Mouse (Mus musculus) liver, embryonic 14.5 days (tissue): ENCODE results near the gene Kirrel3. TPM values are rescaled to one million over a fixed set of nuclear protein-coding genes. Genes with fewer than 3 reads are reported as not detected.

Experiments used
- ATAC-seq: fragments of 200-750 bp; cut with Nextera tagmentation; 2 replicates; pipeline ENCODE4 v1.8.0; 2017; ENCODE audit warnings: moderate number of reproducible peaks, mild to moderate bottlenecking, moderate library complexity; ENCODE audit not compliant: insufficient read depth
- DNase-seq, 3 experiments: peaks; one replicate each; pipeline ENCODE4 v3.0.0-alpha.2; 2012 to 2013; ENCODE audit warnings: low read depth in 3 of 3, low spot score in 3 of 3
- H3K27ac ChIP-seq: fragments of 300-500 bp; sonication (generic); 2 replicates; pipeline ENCODE4 v1.5.1; 2014; ENCODE audit warnings: moderate library complexity, mild to moderate bottlenecking, control low read depth, inconsistent platforms
- H3K27me3 ChIP-seq: fragments of 300-500 bp; sonication (generic); 2 replicates; pipeline ENCODE4 v1.6.1; 2014; ENCODE audit warnings: mild to moderate bottlenecking, low read length, moderate library complexity; ENCODE audit not compliant: control insufficient read depth, insufficient read depth
- H3K36me3 ChIP-seq: fragments of 300-500 bp; sonication (generic); replicated peaks from 2 replicates; pipeline ENCODE4 v1.6.1; 2014; ENCODE audit warnings: low read depth; ENCODE audit not compliant: control insufficient read depth, insufficient read depth
- H3K4me1 ChIP-seq, 2 experiments: fragments of 200-500 bp in 1 of 2; fragments of 300-500 bp in 1 of 2; sonication (generic) in 1 of 2; replicated peaks; 2 replicates each; pipeline ENCODE4 v1.6.1; 2012 to 2014; ENCODE audit warnings: antibody characterized with exemption in 1 of 2, inconsistent platforms in 1 of 2, low read length in 1 of 2; ENCODE audit not compliant: control insufficient read depth in 2 of 2, insufficient read depth in 2 of 2
- H3K4me2 ChIP-seq: fragments of 300-500 bp; sonication (generic); 2 replicates; pipeline ENCODE4 v1.6.1; 2014; ENCODE audit warnings: low read depth, mild to moderate bottlenecking, control low read depth, moderate library complexity
- H3K4me3 ChIP-seq, 2 experiments: fragments of 200-500 bp in 1 of 2; fragments of 300-500 bp in 1 of 2; sonication (generic) in 1 of 2; 2 replicates each; pipeline ENCODE4 v1.5.1; 2012 to 2014; ENCODE audit warnings: low read depth in 2 of 2, low read length in 2 of 2, mild to moderate bottlenecking in 2 of 2, control low read depth in 1 of 2, inconsistent platforms in 1 of 2, moderate library complexity in 1 of 2; ENCODE audit not compliant: insufficient read depth in 1 of 2
- H3K9ac ChIP-seq: fragments of 300-500 bp; sonication (generic); replicated peaks from 2 replicates; pipeline ENCODE4 v1.6.1; 2014; ENCODE audit warnings: mild to moderate bottlenecking, control low read depth, moderate library complexity
- H3K9me3 ChIP-seq: fragments of 300-500 bp; sonication (generic); 2 replicates; pipeline ENCODE4 v1.6.1; 2016; ENCODE audit warnings: low read length, mixed read lengths; ENCODE audit not compliant: control insufficient read depth
- CTCF ChIP-seq: IDR thresholded peaks from 2 replicates; pipeline ENCODE4 v1.5.1; 2016; ENCODE audit warnings: antibody characterized with exemption, low read depth, control low read depth
- EP300 ChIP-seq: IDR thresholded peaks from 2 replicates; pipeline ENCODE4 v1.6.1; 2016; ENCODE audit warnings: antibody characterized with exemption, low read depth
- WGBS: fragments of 180-500 bp; shearing (Covaris S2); extraction: QIAGEN DNeasy Blood & Tissue Kit; methylation state at CpG from one replicate; pipeline ENCODE4 v1.1.7; 2014; ENCODE audit not compliant: insufficient replicate concordance; 5-methylcytosine and 5-hydroxymethylcytosine counted together
- polyA plus RNA-seq, 2 experiments: library from polyadenylated mRNA; depleted of rRNA in 1 of 2; stranded (reverse) in 1 of 2; unstranded in 1 of 2; fragments of >200 nt; fragmentation: Nextera tagmentation in 1 of 2; extraction: Ambion mirVana in 1 of 2; gene quantifications; 2 replicates each; pipeline versions ENCODE4 v1.2.1 to v1.2.3; 2012 to 2014

Kirrel3 gene
- polyA plus RNA-seq, 2 experiments, result 0.08 TPM; not detected in 1

- no peak for TF ChIP-seq CTCF
- TF ChIP-seq EP300, result no peak
- DNase-seq (no peak), ATAC-seq (no peak)
- no peaks in the 10 kb centered on the region for H3K9me3 ChIP-seq
- H3K9ac ChIP-seq, result no peak overlapping the region
- no peak overlapping the region for H3K27ac ChIP-seq
- no peaks in the 10 kb centered on the region for H3K36me3 ChIP-seq
- WGBS, result 44% methylated on average over 1 of the region's 1 CpGs
- H3K4me1 ChIP-seq, result no peaks in the 10 kb centered on the region; a peak in 1 of 4 replicates
- no peaks in the 10 kb centered on the region for H3K27me3 ChIP-seq
- no peak overlapping the region for H3K4me2 ChIP-seq
- no peak overlapping the region for H3K4me3 ChIP-seq
These were observed 104.1 kb downstream of the Kirrel3 start for GRCm38 (mm10) chr9:34589799-34590198.

DNA sequence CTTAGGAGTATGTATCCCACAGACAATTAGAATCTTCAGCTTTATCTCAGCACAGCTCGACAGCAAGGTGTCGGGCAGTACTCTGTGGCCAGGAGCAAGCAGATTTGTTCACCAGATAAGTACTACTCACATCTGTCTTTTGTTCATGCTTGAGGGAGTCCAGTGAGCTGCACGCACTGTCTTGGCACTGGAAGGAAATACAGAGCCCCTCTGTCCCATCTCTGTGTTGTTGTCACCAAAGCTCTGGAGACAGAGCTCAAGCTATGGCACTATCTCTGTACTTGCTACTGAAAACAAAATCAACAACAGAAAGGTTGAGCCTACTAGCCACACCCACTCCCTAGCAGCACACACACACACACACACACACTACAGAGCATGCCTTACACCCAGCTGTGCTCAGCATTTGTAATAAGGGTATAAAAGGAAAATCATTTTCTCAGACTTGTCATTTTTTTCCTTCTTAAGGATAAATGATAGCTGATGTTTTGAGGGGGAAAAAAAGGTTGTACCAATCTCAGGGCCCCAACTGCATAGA, 106.4 kb downstream of the Kirrel3 start:
- WGBS, result 39% methylated on average over 3 of the region's 3 CpGs
- DNase-seq (no peak), ATAC-seq (no peak)
- H3K27me3 ChIP-seq, result no peaks in the 10 kb centered on the region
- H3K27ac ChIP-seq, result no peak overlapping the region
- TF ChIP-seq CTCF (no peak), EP300 (no peak)
- no peak overlapping the region for H3K4me2 ChIP-seq
- H3K4me3 ChIP-seq, result no peak overlapping the region
- H3K9ac ChIP-seq, result no peak overlapping the region
- H3K36me3 ChIP-seq, result no peaks in the 10 kb centered on the region
- no peaks in the 10 kb centered on the region for H3K4me1 ChIP-seq
- H3K9me3 ChIP-seq, result no peaks in the 10 kb centered on the region

- WGBS, result 58% methylated on average over 4 of the region's 4 CpGs
- H3K36me3 ChIP-seq, result no peaks in the 10 kb centered on the region
- H3K9ac ChIP-seq, result no peak overlapping the region
- no peaks in the 10 kb centered on the region for H3K27me3 ChIP-seq
- no peak overlapping the region for H3K4me3 ChIP-seq
- no peak for ATAC-seq
- DNase-seq, result no peak
- H3K4me1 ChIP-seq, result no peaks in the 10 kb centered on the region
- H3K9me3 ChIP-seq, result no peaks in the 10 kb centered on the region
- no peak overlapping the region for H3K27ac ChIP-seq
- TF ChIP-seq CTCF (no peak), EP300 (no peak)
- H3K4me2 ChIP-seq, result no peak overlapping the region
These were observed 108.2 kb downstream of the Kirrel3 start for GRCm38 (mm10) chr9:34593889-34594288.

DNA sequence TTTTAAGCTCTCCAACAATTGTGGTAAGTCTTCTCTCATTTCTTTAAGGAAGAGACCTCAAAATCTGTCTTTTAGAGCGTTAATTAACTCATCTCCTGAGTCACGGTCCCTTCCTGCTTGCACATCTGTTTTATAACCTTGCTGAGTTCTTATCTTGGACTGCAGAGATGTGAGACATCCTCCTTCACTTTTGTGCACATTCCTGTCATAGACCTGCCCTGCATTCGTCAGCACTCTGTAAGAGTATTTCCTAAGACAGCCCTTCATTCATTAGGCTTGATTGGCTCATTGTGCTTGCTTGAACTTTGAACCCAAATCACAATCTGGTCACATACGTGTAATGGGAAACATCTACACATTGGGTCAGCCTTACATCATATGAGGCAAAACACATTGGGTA, 114.6 kb downstream of the Kirrel3 start:
- Histone ChIP-seq H3K27ac (no peak overlapping the region), H3K9me3 (no peaks in the 10 kb centered on the region), H3K4me3 (no peak overlapping the region), H3K4me1 (no peaks in the 10 kb centered on the region), H3K36me3 (no peaks in the 10 kb centered on the region), H3K27me3 (no peaks in the 10 kb centered on the region), H3K4me2 (no peak overlapping the region), H3K9ac (no peak overlapping the region)
- DNase-seq (no peak), ATAC-seq (no peak)
- 17% methylated on average over 4 of the region's 4 CpGs for WGBS
- TF ChIP-seq CTCF (no peak), EP300 (no peak)

- Histone ChIP-seq H3K27ac (no peak overlapping the region), H3K4me1 (no peaks in the 10 kb centered on the region), H3K9me3 (no peaks in the 10 kb centered on the region), H3K36me3 (no peaks in the 10 kb centered on the region), H3K9ac (no peak overlapping the region), H3K4me2 (no peak overlapping the region), H3K4me3 (no peak overlapping the region), H3K27me3 (no peaks in the 10 kb centered on the region)
- TF ChIP-seq EP300 (no peak), CTCF (no peak)
- ATAC-seq (no peak), DNase-seq (no peak)
- WGBS, result 70% methylated on average over 7 of the region's 7 CpGs
These were observed 118.1 kb downstream of the Kirrel3 start for GRCm38 (mm10) chr9:34603750-34604149.
